Mouse (Mus musculus) midbrain, embryonic 14.5 days (tissue): ENCODE measurements around the gene Batf2. TPM values are rescaled to one million over a fixed set of nuclear protein-coding genes. Genes with fewer than 3 reads are reported as not detected.

Experiments used
- ATAC-seq: fragments of 200-750 bp; cut with Nextera tagmentation; 2 replicates; pipeline ENCODE4 v1.8.0; 2017; ENCODE audit warnings: moderate number of reproducible peaks, moderate library complexity; ENCODE audit not compliant: low FRiP score, low TSS enrichment
- DNase-seq: peaks from one replicate; pipeline ENCODE4 v3.0.0-alpha.2; 2015
- H3K27ac ChIP-seq: fragments of 300-500 bp; sonication (generic); replicated peaks from 2 replicates; pipeline ENCODE4 v1.5.1; 2014; ENCODE audit warnings: mild to moderate bottlenecking, low read depth, low read length, moderate library complexity
- H3K27me3 ChIP-seq: fragments of 300-500 bp; sonication (generic); 2 replicates; pipeline ENCODE4 v1.6.1; 2014; ENCODE audit warnings: low read length, control low read depth, mixed read lengths; ENCODE audit not compliant: control insufficient read depth, insufficient read depth
- H3K36me3 ChIP-seq: fragments of 300-500 bp; sonication (generic); 2 replicates; pipeline ENCODE4 v1.6.1; 2014; ENCODE audit warnings: low read length, control low read depth; ENCODE audit not compliant: control insufficient read depth, insufficient read depth
- H3K4me1 ChIP-seq: fragments of 300-500 bp; sonication (generic); 2 replicates; pipeline ENCODE4 v1.6.1; 2014; ENCODE audit warnings: mild to moderate bottlenecking, antibody characterized with exemption, low read length, control low read depth; ENCODE audit not compliant: control insufficient read depth, insufficient read depth
- H3K4me2 ChIP-seq: fragments of 300-500 bp; sonication (generic); 2 replicates; pipeline ENCODE4 v1.6.1; 2014; ENCODE audit warnings: mild to moderate bottlenecking, low read length, moderate library complexity
- H3K4me3 ChIP-seq: fragments of 300-500 bp; sonication (generic); replicated peaks from 2 replicates; pipeline ENCODE4 v1.5.1; 2014; ENCODE audit warnings: low read depth, low read length
- H3K9ac ChIP-seq: fragments of 300-500 bp; sonication (generic); replicated peaks from 2 replicates; pipeline ENCODE4 v1.6.1; 2014; ENCODE audit warnings: mild to moderate bottlenecking, low read length, moderate library complexity
- H3K9me3 ChIP-seq: fragments of 300-500 bp; sonication (generic); 2 replicates; pipeline ENCODE4 v1.6.1; 2016; ENCODE audit warnings: low read length, control low read depth, mixed read lengths; ENCODE audit not compliant: control insufficient read depth
- WGBS: fragments of 180-500 bp; shearing (Covaris S2); extraction: QIAGEN DNeasy Blood & Tissue Kit; methylation state at CpG from one replicate; pipeline ENCODE4 v1.1.7; 2014; 5-methylcytosine and 5-hydroxymethylcytosine counted together
- polyA plus RNA-seq: library from polyadenylated mRNA; unstranded; fragments of >200 nt; fragmentation: Nextera tagmentation; extraction: Ambion mirVana; gene quantifications from 2 replicates; pipeline ENCODE4 v1.2.1, GENCODE M21; 2014

Batf2 gene
- polyA plus RNA-seq, 1 experiment from 2014 or later: 0.25 TPM

DNA sequence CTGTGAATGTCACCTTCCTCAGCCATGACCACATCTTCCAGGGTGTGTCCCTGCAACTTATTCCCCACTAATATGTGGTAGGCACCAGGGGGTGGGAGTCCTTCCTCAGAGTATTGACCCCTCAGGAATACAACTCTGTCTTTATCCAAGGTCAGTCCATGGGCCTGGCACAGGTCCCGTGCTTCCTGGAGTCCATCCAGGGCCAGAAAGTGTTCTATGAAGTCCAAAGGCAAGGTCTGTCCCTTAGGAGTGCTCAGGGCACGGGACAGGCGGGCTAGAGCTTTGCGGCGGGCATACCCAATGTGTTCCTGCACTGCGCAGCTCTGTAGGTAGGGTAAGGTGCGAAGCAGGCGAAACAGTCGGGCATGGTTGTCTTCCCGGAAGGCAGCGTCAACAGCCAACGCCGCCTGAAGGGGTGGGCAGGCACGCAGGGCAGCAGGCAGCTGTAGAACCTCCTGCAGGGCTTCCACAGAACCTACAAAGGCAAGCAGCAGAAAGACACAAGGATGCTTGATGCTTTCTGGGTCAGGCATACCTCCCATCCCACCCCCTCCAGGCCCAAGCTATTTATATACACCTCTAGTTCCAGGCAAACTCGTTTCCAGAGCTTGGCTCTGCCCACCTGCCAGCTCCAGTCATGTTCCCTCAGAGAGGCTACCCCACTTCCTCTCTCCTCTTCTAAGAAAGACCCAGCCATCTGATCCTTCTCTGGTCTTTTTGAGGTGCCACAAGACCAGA is 24.5 kb upstream of the Batf2 start:
- Histone ChIP-seq H3K4me3 (no peak overlapping the region), H3K27me3 (no peaks in the 10 kb centered on the region), H3K27ac (no peak overlapping the region), H3K4me2 (peak overlapping the region; percentile 94; the same call in 1 of the 2 replicates), H3K9me3 (no peaks in the 10 kb centered on the region), H3K36me3 (peaks cover 37% of the 10 kb centered on the region), H3K9ac (0 out of 2 replicates have a peak overlapping the region, but pooled peaks have one; percentile 10), H3K4me1 (peaks cover 14% of the 10 kb centered on the region; the same call in 1 of the 2 replicates)
- DNase-seq (no peak), ATAC-seq (no peak)
- 94% methylated on average over 15 of the region's 15 CpGs for WGBS

- Histone ChIP-seq H3K4me1 (peaks cover 14% of the 10 kb centered on the region; the same call in 1 of the 2 replicates), H3K4me2 (peak overlapping the region; percentile 94), H3K9ac (peak overlapping the region; percentile 81), H3K27me3 (no peaks in the 10 kb centered on the region), H3K4me3 (peak overlapping the region; percentile 78), H3K36me3 (peaks cover 37% of the 10 kb centered on the region), H3K9me3 (no peaks in the 10 kb centered on the region), H3K27ac (peak overlapping the region; percentile 92)
- 5% methylated on average over 32 of the region's 32 CpGs for WGBS
- ATAC-seq (no peak), DNase-seq (no peak)
Observed at GRCm38 (mm10) chr19:6117346-6117985, 23.3 kb upstream of the Batf2 start.

DNA sequence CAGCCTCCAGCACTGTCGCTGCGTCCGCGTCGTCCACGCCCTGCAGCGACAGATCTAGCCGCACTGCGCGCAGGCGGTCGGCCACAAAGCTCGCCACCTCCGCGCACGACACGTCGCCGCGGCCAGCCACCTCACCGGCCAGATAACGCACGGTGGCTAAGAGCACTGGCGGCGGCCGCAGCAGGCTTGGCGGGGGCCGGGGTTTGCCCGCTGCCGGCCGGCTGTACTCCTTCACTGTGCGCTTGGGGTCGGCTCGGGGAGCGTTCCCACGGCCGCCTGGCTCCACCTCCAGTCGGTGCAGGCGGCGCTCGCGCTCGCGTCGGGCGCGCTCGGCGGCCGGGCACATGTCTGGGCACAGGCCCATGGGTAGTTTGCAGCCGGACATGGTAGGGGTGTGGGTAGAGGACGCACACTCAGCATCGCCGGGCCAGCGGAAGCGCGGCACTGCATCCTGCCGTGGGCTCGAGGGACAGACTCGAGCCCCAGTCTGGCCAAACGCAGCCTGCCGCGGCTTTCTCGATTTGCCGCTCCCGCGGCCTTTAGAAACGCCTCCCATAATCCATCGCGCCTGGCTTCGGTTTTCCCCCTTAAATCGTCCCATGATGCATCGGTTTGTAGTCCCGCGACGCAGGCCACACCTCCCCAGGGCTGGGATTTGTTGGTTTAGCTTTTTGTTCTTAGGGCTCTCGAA is 22.7 kb upstream of the Batf2 start, which contains the start of gene Sac3d1:
Sac3d1 (minus strand) TSS at position 665 of the 691 bp plus-strand sequence.
- Histone ChIP-seq H3K9ac (peak within 1 kb of the TSS; percentile 81), H3K4me1 (peaks cover 14% of the 10 kb centered on the region; the same call in 1 of the 2 replicates), H3K4me2 (peak within 1 kb of the TSS; percentile 94), H3K36me3 (peaks cover 33% of the 10 kb centered on the region), H3K9me3 (no peaks in the 10 kb centered on the region), H3K4me3 (peak within 1 kb of the TSS; percentile 78), H3K27me3 (no peaks in the 10 kb centered on the region), H3K27ac (peak within 1 kb of the TSS; percentile 92)
- DNase-seq (peak; percentile 97), ATAC-seq (peak; percentile 86)
- WGBS: under 1% methylated on average over 77 of the region's 77 CpGs

DNA sequence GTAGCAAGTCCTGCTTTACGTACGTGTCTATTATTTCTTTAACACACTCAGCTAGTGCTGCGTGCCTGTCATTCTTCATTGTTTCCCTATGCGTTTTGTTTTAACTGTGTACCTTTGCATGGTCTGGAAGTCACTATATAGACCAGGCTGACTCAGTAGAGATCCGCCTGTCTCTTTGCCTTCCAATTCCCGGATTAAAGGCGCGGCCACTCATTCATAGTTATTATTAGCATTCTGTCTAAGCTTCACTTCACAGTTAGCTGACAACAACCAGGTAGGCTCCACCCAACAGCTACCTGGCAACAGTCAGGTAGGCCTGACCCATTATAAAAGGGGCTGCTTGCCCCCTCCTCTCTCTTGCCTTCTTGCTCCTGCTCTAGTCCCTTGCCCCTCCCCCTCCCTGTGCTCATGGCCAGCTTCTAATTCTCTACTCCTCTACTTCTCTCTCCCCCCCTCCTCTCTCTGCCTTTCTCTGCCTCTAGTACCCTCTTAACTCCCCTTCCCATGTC is 22.1 kb upstream of the Batf2 start:
- H3K9ac ChIP-seq: peak overlapping the region; percentile 81
- 0% methylated on average over 8 of the region's 8 CpGs for WGBS
- H3K27ac ChIP-seq: peak overlapping the region; percentile 92
- no peaks in the 10 kb centered on the region for H3K9me3 ChIP-seq
- H3K27me3 ChIP-seq: no peaks in the 10 kb centered on the region
- peak overlapping the region; percentile 78 for H3K4me3 ChIP-seq
- peak; percentile 35; the same call in 1 of the 2 replicates for ATAC-seq
- peak; percentile 68 for DNase-seq
- H3K4me2 ChIP-seq: peak overlapping the region; percentile 94
- H3K4me1 ChIP-seq: peaks cover 14% of the 10 kb centered on the region; the same call in 1 of the 2 replicates
- H3K36me3 ChIP-seq: peaks cover 29% of the 10 kb centered on the region

DNA sequence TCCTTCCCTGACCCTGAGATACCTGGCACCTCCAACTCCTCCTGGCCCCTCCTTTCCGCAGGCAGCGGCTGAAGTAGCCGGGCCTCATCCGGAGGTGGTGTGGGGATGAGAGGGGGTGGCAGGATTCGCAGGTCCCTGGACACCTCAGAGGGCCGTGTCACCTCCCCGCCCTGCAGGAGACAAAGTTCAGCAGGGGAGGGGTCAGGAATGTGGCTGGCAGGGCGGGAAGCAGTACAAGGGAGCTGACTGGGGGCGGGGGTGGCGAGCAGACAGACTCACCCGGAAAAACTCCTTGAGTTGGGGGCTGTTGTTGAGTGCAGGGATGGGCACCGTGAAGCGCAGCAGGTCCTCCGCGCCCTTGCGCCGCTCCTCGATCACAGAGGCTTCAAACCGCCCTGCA is 19.0 kb upstream of the Batf2 start:
- Histone ChIP-seq H3K27me3 (no peaks in the 10 kb centered on the region), H3K9me3 (no peaks in the 10 kb centered on the region), H3K4me2 (no peak overlapping the region), H3K9ac (no peak overlapping the region), H3K4me3 (no peak overlapping the region), H3K4me1 (peaks cover 12% of the 10 kb centered on the region; the same call in 1 of the 2 replicates), H3K27ac (no peak overlapping the region), H3K36me3 (peaks cover 2% of the 10 kb centered on the region)
- ATAC-seq (no peak), DNase-seq (no peak)
- 41% methylated on average over 19 of the region's 19 CpGs for WGBS

GRCm38 (mm10) chr19:6123330-6123729 is 17.5 kb upstream of the Batf2 start:
- DNase-seq (no peak), ATAC-seq (no peak)
- H3K36me3 ChIP-seq: peaks cover 2% of the 10 kb centered on the region
- H3K4me2 ChIP-seq: no peak overlapping the region
- H3K9me3 ChIP-seq: no peaks in the 10 kb centered on the region
- peaks cover 4% of the 10 kb centered on the region; the same call in 1 of the 2 replicates for H3K4me1 ChIP-seq
- no peaks in the 10 kb centered on the region for H3K27me3 ChIP-seq
- 77% methylated on average over 8 of the region's 8 CpGs for WGBS
- H3K27ac ChIP-seq: 0 out of 2 replicates have a peak overlapping the region, but pooled peaks have one; percentile 10
- H3K9ac ChIP-seq: no peak overlapping the region
- no peak overlapping the region for H3K4me3 ChIP-seq

GRCm38 (mm10) chr19:6124898-6125297 is 15.9 kb upstream of the Batf2 start:
- Histone ChIP-seq H3K36me3 (peaks cover 2% of the 10 kb centered on the region), H3K9ac (no peak overlapping the region), H3K4me3 (no peak overlapping the region), H3K4me1 (0 out of 2 replicates have a peak, but pooled peaks cover 4% of the 10 kb centered on the region), H3K4me2 (no peak overlapping the region), H3K9me3 (no peaks in the 10 kb centered on the region), H3K27me3 (no peaks in the 10 kb centered on the region), H3K27ac (no peak overlapping the region)
- WGBS: 77% methylated on average over 2 of the region's 2 CpGs
- ATAC-seq (no peak), DNase-seq (no peak)

GRCm38 (mm10) chr19:6126289-6126688 is 14.5 kb upstream of the Batf2 start:
- H3K9me3 ChIP-seq: no peaks in the 10 kb centered on the region
- 0 out of 2 replicates have a peak, but pooled peaks cover 4% of the 10 kb centered on the region for H3K4me1 ChIP-seq
- 26% methylated on average over 4 of the region's 4 CpGs for WGBS
- no peak overlapping the region for H3K27ac ChIP-seq
- H3K9ac ChIP-seq: no peak overlapping the region
- DNase-seq: peak; percentile 70
- H3K4me2 ChIP-seq: no peak overlapping the region
- no peak overlapping the region for H3K4me3 ChIP-seq
- no peaks in the 10 kb centered on the region for H3K27me3 ChIP-seq
- no peak for ATAC-seq
- no peaks in the 10 kb centered on the region; the same call in 1 of the 2 replicates for H3K36me3 ChIP-seq
